Mouse (Mus musculus): ENCODE data around the gene Grm7. TPM values are rescaled to one million over a fixed set of nuclear protein-coding genes. Genes with fewer than 3 reads are reported as not detected.

Grm7 gene
- polyA plus RNA-seq, 1 experiment from 2014 or later = 3.2 TPM

DNA sequence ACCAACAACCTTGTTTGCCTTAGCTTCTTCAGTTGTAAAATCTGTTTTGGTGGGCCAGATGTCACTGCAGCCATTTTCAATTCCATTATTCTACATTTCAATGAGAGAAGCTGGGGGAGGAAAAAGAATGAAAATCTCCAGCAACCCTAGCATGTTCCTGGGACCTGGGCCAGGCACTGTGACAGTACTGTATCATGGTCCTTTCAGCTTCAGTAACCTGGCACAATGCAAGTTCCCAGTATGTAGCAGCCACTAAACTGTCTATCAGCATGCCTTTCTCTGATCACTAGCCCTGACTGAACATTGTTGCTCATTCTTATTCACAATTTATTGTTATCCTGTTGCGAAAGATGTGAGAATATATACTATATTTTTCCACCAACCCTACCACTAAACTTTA lies 779.4 kb downstream of the Grm7 start:
- Histone ChIP-seq H3K4me2 (ENCODE audit: low read depth, low read length) (no peak overlapping the region), H3K27me3 (replicated peaks; ENCODE audit: control insufficient read depth, insufficient read depth, low read length) (no peaks in the 10 kb centered on the region), H3K4me1 (ENCODE audit: control insufficient read depth, insufficient read depth, low read length) (no peaks in the 10 kb centered on the region), H3K9me3 (ENCODE audit: control insufficient read depth, low read length) (no peaks in the 10 kb centered on the region), H3K36me3 (ENCODE audit: control insufficient read depth, insufficient read depth, low read length) (no peaks in the 10 kb centered on the region), H3K4me3 (ENCODE audit: low read depth, low read length) (no peak overlapping the region), H3K27ac (replicated peaks; ENCODE audit: low read depth, low read length) (no peak overlapping the region), H3K9ac (ENCODE audit: low read depth, low read length) (no peak overlapping the region)
- ATAC-seq (ENCODE audit: low read depth) = no peak
- WGBS = 85% methylated on average over 1 of the region's 1 CpGs
- DNase-seq (ENCODE audit: low spot score) = no peak

GRCm38 (mm10) chr6:111446228-111446627 lies 800.8 kb downstream of the Grm7 start:
- no peaks in the 10 kb centered on the region for H3K27me3 ChIP-seq (replicated peaks; ENCODE audit: control insufficient read depth, insufficient read depth, low read length)
- H3K4me2 ChIP-seq (ENCODE audit: low read depth, low read length) = no peak overlapping the region
- WGBS = 79% methylated on average over 2 of the region's 2 CpGs

GRCm38 (mm10) chr6:111447851-111448250 lies 802.5 kb downstream of the Grm7 start:
- ATAC-seq (ENCODE audit: low read depth) (no peak), DNase-seq (ENCODE audit: low spot score) (peak; percentile 16)
- no peaks in the 10 kb centered on the region for H3K36me3 ChIP-seq (ENCODE audit: control insufficient read depth, insufficient read depth, low read length)
- H3K4me3 ChIP-seq (ENCODE audit: low read depth, low read length) = no peak overlapping the region
- no peaks in the 10 kb centered on the region for H3K27me3 ChIP-seq (replicated peaks; ENCODE audit: control insufficient read depth, insufficient read depth, low read length)
- no peaks in the 10 kb centered on the region for H3K9me3 ChIP-seq (ENCODE audit: control insufficient read depth, low read length)
- no peak overlapping the region for H3K9ac ChIP-seq (ENCODE audit: low read depth, low read length)
- no peak overlapping the region for H3K4me2 ChIP-seq (ENCODE audit: low read depth, low read length)
- H3K27ac ChIP-seq (replicated peaks; ENCODE audit: low read depth, low read length) = no peak overlapping the region
- H3K4me1 ChIP-seq (ENCODE audit: control insufficient read depth, insufficient read depth, low read length) = no peaks in the 10 kb centered on the region

More at GRCm38 (mm10) chr6:111446228-111446627, 800.8 kb downstream of the Grm7 start:
- Histone ChIP-seq H3K4me3 (ENCODE audit: low read depth, low read length) (no peak overlapping the region), H3K36me3 (ENCODE audit: control insufficient read depth, insufficient read depth, low read length) (no peaks in the 10 kb centered on the region), H3K9ac (ENCODE audit: low read depth, low read length) (no peak overlapping the region), H3K9me3 (ENCODE audit: control insufficient read depth, low read length) (no peaks in the 10 kb centered on the region), H3K4me1 (ENCODE audit: control insufficient read depth, insufficient read depth, low read length) (no peaks in the 10 kb centered on the region), H3K27ac (replicated peaks; ENCODE audit: low read depth, low read length) (no peak overlapping the region)
- DNase-seq (ENCODE audit: low spot score) (no peak), ATAC-seq (ENCODE audit: low read depth) (no peak)

DNA sequence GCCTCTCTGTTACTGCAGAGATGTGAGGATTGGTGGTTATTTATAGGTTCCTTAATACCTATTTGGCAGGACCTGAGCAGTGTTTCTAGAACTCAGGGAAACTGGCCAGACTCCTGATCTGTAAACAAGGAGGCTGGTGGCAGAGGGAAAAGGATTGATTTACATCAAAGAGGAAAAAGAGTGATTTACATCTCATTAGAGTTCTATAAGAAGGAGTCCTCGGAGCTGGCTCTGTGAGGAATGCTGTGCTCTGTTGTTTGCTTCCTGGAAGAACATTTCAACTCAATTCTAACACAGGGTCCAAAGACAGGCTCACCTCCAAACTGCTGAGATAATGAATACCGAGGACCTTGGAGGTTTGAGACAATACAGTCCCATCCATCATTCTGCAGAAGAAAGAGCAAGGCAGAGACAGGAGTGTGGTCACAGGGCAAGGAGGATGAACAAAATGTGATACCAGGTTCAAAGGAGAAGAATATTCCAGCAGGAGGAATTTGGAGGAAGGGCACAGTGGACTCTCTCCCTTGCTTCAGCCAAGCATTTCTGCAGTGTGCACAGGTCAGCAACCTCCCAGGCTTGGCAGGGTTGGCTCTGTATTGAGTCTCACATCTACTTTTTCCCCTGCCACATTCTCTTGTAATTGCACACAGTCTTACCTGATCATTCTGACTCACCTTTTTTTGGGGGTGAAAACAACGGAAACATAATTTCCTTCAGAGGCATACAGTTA lies 803.8 kb downstream of the Grm7 start:
- H3K9ac ChIP-seq (ENCODE audit: low read depth, low read length) = no peak overlapping the region
- H3K27me3 ChIP-seq (replicated peaks; ENCODE audit: control insufficient read depth, insufficient read depth, low read length) = no peaks in the 10 kb centered on the region
- no peak overlapping the region for H3K4me3 ChIP-seq (ENCODE audit: low read depth, low read length)
- H3K27ac ChIP-seq (replicated peaks; ENCODE audit: low read depth, low read length) = no peak overlapping the region
- ATAC-seq (ENCODE audit: low read depth) (0 out of 2 replicates have a peak, but pooled peaks have one; percentile 44), DNase-seq (ENCODE audit: low spot score) (peak; percentile 51)
- no peaks in the 10 kb centered on the region for H3K36me3 ChIP-seq (ENCODE audit: control insufficient read depth, insufficient read depth, low read length)
- no peaks in the 10 kb centered on the region for H3K9me3 ChIP-seq (ENCODE audit: control insufficient read depth, low read length)
- no peak overlapping the region for H3K4me2 ChIP-seq (ENCODE audit: low read depth, low read length)
- 39% methylated on average over 3 of the region's 3 CpGs for WGBS
- no peaks in the 10 kb centered on the region for H3K4me1 ChIP-seq (ENCODE audit: control insufficient read depth, insufficient read depth, low read length)

DNA sequence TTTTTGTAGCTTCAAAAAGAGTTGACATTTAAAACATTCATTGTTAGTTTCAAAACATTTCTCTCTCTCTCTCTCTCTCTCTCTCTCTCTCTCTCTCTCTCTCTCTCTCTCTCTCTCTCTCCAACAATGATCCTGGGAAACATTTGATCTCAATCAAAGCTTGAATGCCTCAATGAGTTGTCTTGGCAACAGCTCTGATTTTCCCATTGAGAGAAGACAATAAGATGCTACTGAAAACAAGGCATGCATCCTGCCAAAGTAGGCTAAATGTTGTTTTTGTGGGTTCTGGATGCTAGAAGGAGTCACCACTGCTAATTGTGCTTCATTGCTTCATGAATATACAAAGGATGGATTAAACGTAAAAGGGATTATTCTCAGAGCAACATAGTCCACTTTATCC lies 836.5 kb downstream of the Grm7 start:
- H3K4me2 ChIP-seq (ENCODE audit: low read depth, low read length) = no peak overlapping the region
- DNase-seq (ENCODE audit: low spot score) (no peak), ATAC-seq (ENCODE audit: low read depth) (no peak)
- no peaks in the 10 kb centered on the region for H3K9me3 ChIP-seq (ENCODE audit: control insufficient read depth, low read length)
- H3K27me3 ChIP-seq (replicated peaks; ENCODE audit: control insufficient read depth, insufficient read depth, low read length) = no peaks in the 10 kb centered on the region
- no peak overlapping the region for H3K4me3 ChIP-seq (ENCODE audit: low read depth, low read length)
- H3K9ac ChIP-seq (ENCODE audit: low read depth, low read length) = no peak overlapping the region
- 65% methylated on average over 1 of the region's 1 CpGs for WGBS
- H3K4me1 ChIP-seq (ENCODE audit: control insufficient read depth, insufficient read depth, low read length) = no peaks in the 10 kb centered on the region
- no peaks in the 10 kb centered on the region for H3K36me3 ChIP-seq (ENCODE audit: control insufficient read depth, insufficient read depth, low read length)
- H3K27ac ChIP-seq (replicated peaks; ENCODE audit: low read depth, low read length) = no peak overlapping the region

DNA sequence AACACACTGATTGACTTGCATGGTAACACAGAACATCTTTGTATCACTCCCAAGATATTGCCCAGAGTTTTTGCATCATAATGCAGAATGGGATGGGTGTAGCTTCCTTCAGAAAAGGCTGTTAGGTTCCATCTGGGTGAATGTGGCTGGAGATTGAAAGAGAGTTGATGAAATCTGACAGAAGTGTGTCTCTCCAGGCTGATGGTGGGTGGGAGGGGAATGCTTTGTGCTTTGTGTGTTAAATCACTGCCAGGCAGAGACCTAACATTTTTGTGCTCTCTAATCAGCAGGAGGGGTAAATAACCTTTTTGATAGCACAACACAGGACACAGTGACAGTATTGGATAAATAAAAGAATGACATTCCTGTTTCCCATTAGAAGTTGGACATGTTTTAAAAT lies 840.7 kb downstream of the Grm7 start:
- no peak overlapping the region for H3K27ac ChIP-seq (replicated peaks; ENCODE audit: low read depth, low read length)
- H3K4me3 ChIP-seq (ENCODE audit: low read depth, low read length) = no peak overlapping the region
- ATAC-seq (ENCODE audit: low read depth) (no peak), DNase-seq (ENCODE audit: low spot score) (no peak)
- H3K9ac ChIP-seq (ENCODE audit: low read depth, low read length) = no peak overlapping the region
- H3K36me3 ChIP-seq (ENCODE audit: control insufficient read depth, insufficient read depth, low read length) = no peaks in the 10 kb centered on the region
- H3K27me3 ChIP-seq (replicated peaks; ENCODE audit: control insufficient read depth, insufficient read depth, low read length) = no peaks in the 10 kb centered on the region
- no peaks in the 10 kb centered on the region for H3K9me3 ChIP-seq (ENCODE audit: control insufficient read depth, low read length)
- H3K4me2 ChIP-seq (ENCODE audit: low read depth, low read length) = no peak overlapping the region
- no peaks in the 10 kb centered on the region for H3K4me1 ChIP-seq (ENCODE audit: control insufficient read depth, insufficient read depth, low read length)

GRCm38 (mm10) chr6:111487556-111487955 lies 842.2 kb downstream of the Grm7 start:
- H3K4me2 ChIP-seq (ENCODE audit: low read depth, low read length) = no peak overlapping the region
- no peak overlapping the region for H3K27ac ChIP-seq (replicated peaks; ENCODE audit: low read depth, low read length)
- no peak overlapping the region for H3K9ac ChIP-seq (ENCODE audit: low read depth, low read length)
- no peaks in the 10 kb centered on the region for H3K36me3 ChIP-seq (ENCODE audit: control insufficient read depth, insufficient read depth, low read length)
- DNase-seq (ENCODE audit: low spot score) (no peak), ATAC-seq (ENCODE audit: low read depth) (no peak)
- WGBS = 80% methylated on average over 4 of the region's 4 CpGs
- no peaks in the 10 kb centered on the region for H3K9me3 ChIP-seq (ENCODE audit: control insufficient read depth, low read length)
- H3K4me3 ChIP-seq (ENCODE audit: low read depth, low read length) = no peak overlapping the region
- H3K4me1 ChIP-seq (ENCODE audit: control insufficient read depth, insufficient read depth, low read length) = no peaks in the 10 kb centered on the region
- H3K27me3 ChIP-seq (replicated peaks; ENCODE audit: control insufficient read depth, insufficient read depth, low read length) = no peaks in the 10 kb centered on the region

DNA sequence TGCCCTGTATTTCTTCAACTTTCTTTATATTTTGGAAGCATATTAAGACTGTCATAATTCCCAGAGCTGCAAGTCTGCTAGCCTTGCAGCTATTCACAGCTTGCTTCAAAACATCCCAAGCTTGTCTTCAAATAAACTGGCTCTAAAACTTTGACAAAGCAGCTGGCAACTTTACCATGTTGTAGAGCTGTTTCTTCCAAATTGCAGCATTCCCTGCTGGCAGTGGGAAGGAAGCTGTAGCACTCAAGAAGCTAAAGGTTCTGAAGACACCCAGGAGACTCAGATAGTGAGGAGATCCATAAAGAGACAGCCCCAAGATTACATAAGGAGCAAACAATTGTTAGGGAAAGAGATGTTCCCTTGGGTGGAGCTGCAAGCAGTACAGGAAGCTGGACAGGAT lies 846.8 kb downstream of the Grm7 start:
- no peak overlapping the region for H3K9ac ChIP-seq (ENCODE audit: low read depth, low read length)
- H3K27me3 ChIP-seq (replicated peaks; ENCODE audit: control insufficient read depth, insufficient read depth, low read length) = no peaks in the 10 kb centered on the region
- no peaks in the 10 kb centered on the region for H3K9me3 ChIP-seq (ENCODE audit: control insufficient read depth, low read length)
- no peak for ATAC-seq (ENCODE audit: low read depth)
- H3K27ac ChIP-seq (replicated peaks; ENCODE audit: low read depth, low read length) = no peak overlapping the region
- H3K36me3 ChIP-seq (ENCODE audit: control insufficient read depth, insufficient read depth, low read length) = no peaks in the 10 kb centered on the region
- H3K4me1 ChIP-seq (ENCODE audit: control insufficient read depth, insufficient read depth, low read length) = no peaks in the 10 kb centered on the region
- H3K4me3 ChIP-seq (ENCODE audit: low read depth, low read length) = no peak overlapping the region
- DNase-seq (ENCODE audit: low spot score) = no peak
- H3K4me2 ChIP-seq (ENCODE audit: low read depth, low read length) = no peak overlapping the region

- 79% methylated on average over 5 of the region's 5 CpGs for WGBS
- no peak overlapping the region for H3K27ac ChIP-seq (replicated peaks; ENCODE audit: low read depth, low read length)
- ATAC-seq (ENCODE audit: low read depth) (no peak), DNase-seq (ENCODE audit: low spot score) (no peak)
- no peaks in the 10 kb centered on the region for H3K9me3 ChIP-seq (ENCODE audit: control insufficient read depth, low read length)
- no peaks in the 10 kb centered on the region for H3K4me1 ChIP-seq (ENCODE audit: control insufficient read depth, insufficient read depth, low read length)
- no peak overlapping the region for H3K9ac ChIP-seq (ENCODE audit: low read depth, low read length)
- H3K4me3 ChIP-seq (ENCODE audit: low read depth, low read length) = no peak overlapping the region
- no peak overlapping the region for H3K4me2 ChIP-seq (ENCODE audit: low read depth, low read length)
- no peaks in the 10 kb centered on the region for H3K36me3 ChIP-seq (ENCODE audit: control insufficient read depth, insufficient read depth, low read length)
- H3K27me3 ChIP-seq (replicated peaks; ENCODE audit: control insufficient read depth, insufficient read depth, low read length) = no peaks in the 10 kb centered on the region
Measured at GRCm38 (mm10) chr6:111499542-111499941, 854.2 kb downstream of the Grm7 start.
